Mouse (Mus musculus) left cerebral cortex, adult 2 months (tissue): ENCODE measurements at regions not wholly inside any gene's neighbourhood (a gene's known extent, or its start where the extent isn't known, plus 50 kb on each side); places are given as distances from the start of the nearest gene placed in this dataset.

Experiments
- DNase-seq, 2 experiments: peaks; one replicate each; pipeline ENCODE4 v3.0.0; 2021 to 2022; ENCODE audit warnings: low spot score in 2 of 2, mixed read lengths in 1 of 2; ENCODE audit errors: extremely low spot score in 1 of 2
- H3K27ac ChIP-seq: fragments of 200-600 bp; 2 replicates; pipeline ENCODE4 v1.8.1; 2022
- H3K4me3 ChIP-seq: fragments of 200-600 bp; 2 replicates; pipeline ENCODE4 v1.8.1; 2022
- CTCF ChIP-seq: fragments of 200-600 bp; IDR thresholded peaks from 2 replicates; pipeline ENCODE4 v1.8.1; 2022; ENCODE audit warnings: antibody characterized with exemption, mild to moderate bottlenecking, moderate library complexity
- intact Hi-C: fragments of 180-260 bp; cut with DNase I; formaldehyde crosslinking; loops from one replicate; pipeline ENCODE4 v1.15.1; 2025

- intact Hi-C loops: no loop called here
- TF ChIP-seq CTCF: peak; percentile 66
Observed at GRCm38 (mm10) chr4:47598216-47598615, 123.8 kb downstream of the Sec61b start.

DNA sequence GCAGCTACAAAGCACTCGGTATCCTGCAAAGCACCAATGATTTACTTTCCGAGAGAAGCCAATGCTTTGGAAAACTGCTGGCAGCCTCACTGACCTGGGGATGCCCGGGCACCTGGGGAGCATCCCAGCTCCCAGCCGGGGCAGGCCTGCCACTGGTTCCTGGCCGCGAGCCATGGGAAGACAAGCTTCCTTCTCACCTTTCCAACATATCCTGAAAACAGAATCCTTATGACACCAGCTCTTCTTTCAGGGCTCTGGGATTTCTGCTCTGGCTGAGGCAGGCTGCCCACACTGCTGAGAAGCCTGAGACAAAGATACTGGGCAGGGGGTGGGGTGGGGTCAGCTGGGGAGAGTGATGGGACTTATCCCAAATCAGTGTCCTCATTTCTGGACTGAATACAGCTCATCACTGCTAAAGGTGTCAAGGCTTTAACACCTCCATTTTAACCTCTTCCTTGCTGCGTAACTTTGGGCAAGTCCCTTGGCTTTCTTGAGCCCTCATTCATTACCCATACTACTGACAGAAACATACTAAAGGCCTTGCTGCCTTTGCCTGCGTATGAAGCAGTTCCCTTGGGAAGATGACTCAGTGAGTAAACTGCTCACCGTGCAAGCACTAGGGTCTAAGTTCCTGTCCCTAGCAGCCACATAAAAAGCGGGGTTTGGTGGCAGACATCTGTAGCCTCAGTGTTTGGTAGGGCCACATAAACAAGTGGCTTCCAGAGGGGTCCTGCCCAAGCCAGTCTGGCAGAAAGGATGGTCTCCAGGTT, 127.0 kb downstream of the Sec61b start:
- intact Hi-C loops: loop anchor here (2.0 to 10.0 kb wide), 2 partner anchors 91 to 167 kb away; no protein-coding TSS in a partner anchor
- Histone ChIP-seq H3K27ac (no peak overlapping the region), H3K4me3 (no peak overlapping the region)
- no peak for TF ChIP-seq CTCF
- DNase-seq: no peak

More at GRCm38 (mm10) chr4:47598216-47598615, 123.8 kb downstream of the Sec61b start:
- DNase-seq: peak in 1 of 2 experiments; percentile 44
- H3K4me3 ChIP-seq: no peak overlapping the region
- no peak overlapping the region for H3K27ac ChIP-seq

GRCm38 (mm10) chr4:47603378-47603777, 128.9 kb downstream of the Sec61b start:
- peak overlapping the region; percentile 42 for H3K4me3 ChIP-seq
- DNase-seq: no peak
- peak overlapping the region; percentile 47 for H3K27ac ChIP-seq
- TF ChIP-seq CTCF: no peak
- intact Hi-C loops: loop anchor here (2.0 to 10.0 kb wide), 2 partner anchors 89 to 169 kb away; no protein-coding TSS in a partner anchor

- Histone ChIP-seq H3K27ac (peak overlapping the region; percentile 47), H3K4me3 (peak overlapping the region; percentile 42)
- peak; percentile 32 to 48 for DNase-seq
- no peak for TF ChIP-seq CTCF
- intact Hi-C loops: loop anchor here (2.0 to 10.0 kb wide), 3 partner anchors 89 to 441 kb away; partner anchors contain the start of gene Nr4a3
Observed at GRCm38 (mm10) chr4:47603847-47604397, 129.5 kb downstream of the Sec61b start.

GRCm38 (mm10) chr4:47605676-47606075, 131.2 kb downstream of the Sec61b start:
- H3K27ac ChIP-seq: no peak overlapping the region
- no peak overlapping the region for H3K4me3 ChIP-seq
- intact Hi-C loops: loop anchor here (2.0 to 10.0 kb wide), 3 partner anchors 171 to 439 kb away; partner anchors contain the start of gene Nr4a3
- TF ChIP-seq CTCF: no peak
- DNase-seq: no peak

GRCm38 (mm10) chr4:47608673-47609072, 134.2 kb downstream of the Sec61b start:
- peak overlapping the region; percentile 52 for H3K27ac ChIP-seq
- intact Hi-C loops: loop anchor here (5.0 to 10.0 kb wide), 2 partner anchors 174 to 214 kb away; no protein-coding TSS in a partner anchor
- TF ChIP-seq CTCF: peak; percentile 9; the same call in 1 of the 2 replicates
- DNase-seq: peak; percentile 79 to 83
- no peak overlapping the region for H3K4me3 ChIP-seq

GRCm38 (mm10) chr4:47610913-47611312, 136.5 kb downstream of the Sec61b start:
- intact Hi-C loops: no loop called here
- Histone ChIP-seq H3K27ac (no peak overlapping the region), H3K4me3 (no peak overlapping the region)
- TF ChIP-seq CTCF: no peak
- no peak for DNase-seq

GRCm38 (mm10) chr4:47616525-47616924, 142.1 kb downstream of the Sec61b start:
- Histone ChIP-seq H3K27ac (no peak overlapping the region), H3K4me3 (no peak overlapping the region)
- intact Hi-C loops: loop anchor here (5.0 kb wide), 1 partner anchor 91 kb away; no protein-coding TSS in a partner anchor
- TF ChIP-seq CTCF: no peak
- DNase-seq: no peak

GRCm38 (mm10) chr4:47620700-47621099, 146.2 kb downstream of the Sec61b start:
- no peak overlapping the region for H3K27ac ChIP-seq
- TF ChIP-seq CTCF: no peak
- H3K4me3 ChIP-seq: no peak overlapping the region
- intact Hi-C loops: no loop called here
- DNase-seq: no peak

DNA sequence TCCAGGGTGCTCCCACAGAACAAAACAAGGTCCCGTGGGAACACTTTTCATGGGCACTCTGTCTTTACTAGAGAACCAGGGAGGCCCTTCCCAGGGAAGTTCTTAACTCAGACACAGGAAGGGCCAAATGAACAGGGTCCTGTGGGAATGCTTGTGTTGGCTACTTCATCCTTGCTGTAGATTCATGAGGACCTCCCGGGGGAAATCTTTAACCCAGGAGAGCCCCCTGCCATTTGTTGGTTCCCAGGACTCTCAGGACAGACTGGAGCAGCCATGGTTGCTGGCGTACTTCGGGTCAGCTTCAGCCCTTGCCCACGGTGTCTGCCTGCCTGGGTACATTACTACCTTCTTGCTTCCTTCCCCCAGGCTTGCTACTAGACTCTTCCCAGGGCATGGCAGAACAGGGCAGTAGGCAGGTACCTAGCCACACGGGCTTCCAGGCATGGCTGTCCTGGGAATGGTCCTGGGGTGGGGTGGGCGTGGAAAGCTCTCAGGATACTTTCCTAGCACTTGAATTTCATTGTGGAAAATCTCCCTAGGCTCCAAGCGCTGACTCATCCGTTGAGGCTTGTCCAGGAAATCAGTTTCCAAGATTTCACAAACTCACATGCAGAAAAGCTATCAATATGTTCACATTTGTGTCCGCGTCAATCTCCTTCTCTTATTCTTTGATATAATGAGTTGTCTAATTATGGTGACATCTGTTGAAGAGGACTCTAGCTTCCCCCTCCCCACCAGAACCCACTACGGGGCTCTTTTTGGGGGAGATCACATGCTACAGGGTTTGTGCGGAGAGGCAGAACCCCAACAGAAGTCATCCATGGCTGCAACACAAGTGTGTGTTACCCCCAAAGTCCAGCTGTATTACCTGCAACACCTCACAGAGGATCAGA, 148.6 kb downstream of the Sec61b start:
- TF ChIP-seq CTCF: no peak
- no peak for DNase-seq
- Histone ChIP-seq H3K27ac (no peak overlapping the region), H3K4me3 (no peak overlapping the region)
- intact Hi-C loops: no loop called here

DNA sequence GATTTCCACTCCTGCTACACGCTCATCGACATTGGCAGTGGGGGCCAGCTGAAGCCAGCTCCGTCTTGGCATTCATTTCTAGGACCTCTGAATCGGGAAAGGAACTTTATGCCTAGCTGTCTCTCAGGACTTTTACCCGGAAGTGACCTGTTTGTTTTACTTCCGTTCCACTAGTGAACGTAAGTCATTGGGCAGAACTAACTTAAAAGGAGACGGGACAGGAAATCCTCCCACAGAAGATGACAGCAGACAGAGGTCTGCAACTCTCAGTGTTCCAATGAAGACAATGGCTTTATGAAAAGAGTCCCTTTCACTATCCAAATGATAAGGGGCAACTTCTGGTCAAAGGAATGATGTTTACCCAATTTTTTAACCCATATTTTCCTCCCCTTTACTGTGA, 155.5 kb downstream of the Sec61b start:
- DNase-seq: no peak
- no peak overlapping the region for H3K4me3 ChIP-seq
- TF ChIP-seq CTCF: no peak
- intact Hi-C loops: no loop called here
- H3K27ac ChIP-seq: no peak overlapping the region
